Comparison of ENCODE assay signal across 10 mouse cellular contexts in genomic region chr1:132893311-132894077, GRCm38 (mm10). TPM values are rescaled to one million over a fixed set of nuclear protein-coding genes. Genes with fewer than 3 reads are reported as not detected.
DNase-seq lines count a peak whose midpoint lies in the region; ATAC-seq and TF ChIP-seq lines count a peak whose summit lies in the region.
"Had no signal": no experiment of that assay in that cellular context is flagged by ENCODE, and none has a peak within 500 bp of the region (broad histone marks: within the 10 kb centered on the region; RNA-seq: fewer than 3 reads in every experiment).

No protein-coding gene starts in this region.

- no peak overlapping the region for H3K27ac ChIP-seq in kidney, postnatal 0 days
- no peak overlapping the region for H3K27ac ChIP-seq in midbrain, embryonic 10.5 days (replicated peaks)
- H3K27ac ChIP-seq: hindbrain, embryonic 10.5 days; limb, embryonic 13.5 days had no signal

- no peaks in the 10 kb centered on the region for H3K27me3 ChIP-seq in kidney, postnatal 0 days (ENCODE audit: insufficient read depth, low read length)
- H3K27me3 ChIP-seq in midbrain, embryonic 10.5 days (ENCODE audit: low read depth, poor library complexity, severe bottlenecking), result no peaks in the 10 kb centered on the region

- H3K4me1 ChIP-seq in kidney, postnatal 0 days (replicated peaks; ENCODE audit: insufficient read depth, low read length), result no peaks in the 10 kb centered on the region
- H3K4me1 ChIP-seq in midbrain, embryonic 10.5 days, result peaks cover 12% of the 10 kb centered on the region

- peak; percentile 52; the same call in 1 of the 2 replicates for ATAC-seq in kidney, postnatal 0 days (replicated peaks; ENCODE audit: low FRiP score, low read depth)

- DNase-seq in kidney, postnatal 0 days (ENCODE audit: low spot score), result peak; percentile 41
- DNase-seq in kidney, adult 8-10 months, result no peak
- DNase-seq in brain, adult 2 months (ENCODE audit: low read depth, low spot score), result peak; percentile 91
- peak; percentile 31 to 41 for DNase-seq in frontal cortex, postnatal 25 days (ENCODE audit: low spot score in 2 of 2)
- DNase-seq in left cerebral cortex, adult 8-10 months (ENCODE audit: low spot score in 2 of 2), result peak; percentile 54 to 86
- no peak for DNase-seq in midbrain, embryonic 10.5 days (ENCODE audit: low spot score)
- no peak for DNase-seq in testis, postnatal 10 days (ENCODE audit: low spot score)
- DNase-seq in lung, postnatal 10 days, result no peak

- no peak for TF ChIP-seq CTCF in kidney, postnatal 0 days (IDR thresholded peaks at IDR 0.05; ENCODE audit: low read depth)

- H3K4me2 ChIP-seq in kidney, postnatal 0 days (ENCODE audit: low read length), result no peak overlapping the region
- H3K4me2 ChIP-seq: limb, embryonic 13.5 days had no signal

- H3K9ac ChIP-seq in kidney, postnatal 0 days (ENCODE audit: low read depth, low read length), result no peak overlapping the region
- H3K9ac ChIP-seq: limb, embryonic 13.5 days had no signal

- H3K36me3 ChIP-seq in kidney, postnatal 0 days (ENCODE audit: insufficient read depth, low read length), result no peaks in the 10 kb centered on the region
- peaks cover 2% of the 10 kb centered on the region; the same call in 1 of the 2 replicates for H3K36me3 ChIP-seq in midbrain, embryonic 10.5 days
- H3K36me3 ChIP-seq: hindbrain, embryonic 10.5 days; limb, embryonic 13.5 days had no signal

- H3K9me3 ChIP-seq in kidney, postnatal 0 days (replicated peaks; ENCODE audit: low read length), result no peaks in the 10 kb centered on the region
- H3K9me3 ChIP-seq in midbrain, embryonic 10.5 days (replicated peaks), result no peaks in the 10 kb centered on the region
- H3K9me3 ChIP-seq: hindbrain, embryonic 10.5 days; limb, embryonic 13.5 days had no signal

- no peak overlapping the region for H3K4me3 ChIP-seq in kidney, postnatal 0 days (replicated peaks; ENCODE audit: low read depth, low read length)
- H3K4me3 ChIP-seq in midbrain, embryonic 10.5 days, result no peak overlapping the region
- H3K4me3 ChIP-seq: hindbrain, embryonic 10.5 days; limb, embryonic 13.5 days had no signal

- WGBS in kidney, postnatal 0 days, result 33% methylated on average over 17 of the region's 17 CpGs
- WGBS in midbrain, embryonic 10.5 days, result 78% methylated on average over 17 of the region's 17 CpGs

RNA-seq across cellular contexts. Expression of gene Lrrn2, which starts 13.4 kb away (rescaled TPM):
- polyA plus RNA-seq in kidney, postnatal 0 days (2015; fragmentation: Nextera tagmentation; extraction: Ambion mirVana), result 3.3 TPM in 2 replicates
- 10 to 100 TPM; 96.0 to 99.7 (median 97.0) TPM for total RNA-seq in left cerebral cortex, adult 8-10 months (2022)
- polyA plus RNA-seq in midbrain, embryonic 10.5 days (2016; fragmentation: Nextera tagmentation; extraction: Ambion mirVana), result 7.6 and 10.2 TPM in 2 replicates

Comparison
In these comparisons a context has a peak if more than half of its experiments do, and no peak if none do; other contexts are left out.
1. DNase-seq: peak in kidney, postnatal 0 days (single experiment), brain, adult 2 months (single experiment), frontal cortex, postnatal 25 days (2 of 2) and left cerebral cortex, adult 8-10 months (2 of 2); none in kidney, adult 8-10 months (0 of 2), midbrain, embryonic 10.5 days (single experiment), testis, postnatal 10 days (single experiment) and lung, postnatal 10 days (single experiment).